ENCODE assay signal across 8 mouse cellular contexts in the genomic region with DNA sequence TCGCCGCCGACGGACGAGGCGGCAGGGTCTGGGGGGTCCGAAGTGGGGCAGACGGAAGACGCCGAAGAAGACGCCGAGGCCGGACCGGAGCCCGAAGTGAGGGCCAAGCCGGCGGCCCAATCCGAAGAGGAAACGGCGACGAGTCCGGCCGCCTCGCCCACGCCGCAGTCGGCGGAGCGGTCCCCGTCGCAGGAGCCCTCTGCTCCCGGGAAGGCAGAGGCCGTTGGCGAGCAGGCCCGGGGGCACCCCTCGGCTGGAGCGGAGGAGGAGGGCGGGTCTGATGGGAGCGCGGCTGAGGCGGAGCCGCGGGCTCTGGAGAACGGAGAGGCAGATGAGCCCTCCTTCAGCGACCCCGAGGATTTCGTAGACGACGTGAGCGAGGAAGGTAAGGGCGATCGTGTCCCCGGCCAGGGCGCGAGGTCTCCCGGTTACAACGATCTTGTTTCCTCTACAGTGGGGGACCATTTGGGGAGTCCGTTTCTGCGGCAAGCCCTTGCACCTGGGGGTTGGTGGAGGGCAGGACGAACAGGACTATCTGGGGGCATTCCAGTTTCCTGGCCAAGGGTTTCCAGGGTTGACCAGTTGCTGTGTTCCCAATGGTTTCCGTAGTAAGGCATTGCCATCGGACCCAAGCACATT. TPM values are rescaled to one million over a fixed set of nuclear protein-coding genes. Genes with fewer than 3 reads are reported as not detected.
DNase-seq lines count a peak whose midpoint lies in the region; ATAC-seq and TF ChIP-seq lines count a peak whose summit lies in the region.

No protein-coding gene starts in this region.

- no peak for TF ChIP-seq EP300 in MEL (IDR thresholded peaks at IDR 0.05; ENCODE audit: low read depth in 1 of 2, low read length in 2 of 2)

- TF ChIP-seq CTCF in MEL (IDR thresholded peaks at IDR 0.05 in 2 of 3, conservative IDR thresholded peaks at IDR 0.05 in 1 of 3; ENCODE audit: control insufficient read depth in 1 of 3, insufficient read depth in 1 of 3, low read depth in 2 of 3, low read length in 3 of 3, poor library complexity in 1 of 3, severe bottlenecking in 1 of 3): 0 out of 6 replicates have a peak, but pooled peaks of 1 of the 3 experiments have one; percentile 0

- peak overlapping the region; percentile 98 for H3K27ac ChIP-seq in kidney, embryonic 16.5 days (ENCODE audit: low read length)
- peak overlapping the region; percentile 95 for H3K27ac ChIP-seq in MEL (ENCODE audit: control insufficient read depth, low read depth, low read length)
- peak overlapping the region; percentile 95 for H3K27ac ChIP-seq in hindbrain, embryonic 16.5 days (ENCODE audit: low read depth, low read length)

- peaks cover 59% of the 10 kb centered on the region for H3K79me2 ChIP-seq in MEL (ENCODE audit: control insufficient read depth, insufficient read depth, low read length, poor library complexity)

- no peak for TF ChIP-seq RAD21 in MEL (IDR thresholded peaks at IDR 0.05; ENCODE audit: low read depth, low read length)

- peaks cover 24% of the 10 kb centered on the region for H3K4me1 ChIP-seq in kidney, embryonic 16.5 days (ENCODE audit: insufficient read depth, low read length)
- H3K4me1 ChIP-seq in MEL (ENCODE audit: control insufficient read depth in 1 of 2, insufficient read depth in 2 of 2, low read length in 2 of 2): peaks cover 0 to 17% of the 10 kb centered on the region in 2 experiments
- H3K4me1 ChIP-seq in hindbrain, embryonic 16.5 days (ENCODE audit: control insufficient read depth, insufficient read depth, low read depth, low read length): peaks cover 25% of the 10 kb centered on the region

- H3K27me3 ChIP-seq in kidney, embryonic 16.5 days (ENCODE audit: insufficient read depth, low read length): no peaks in the 10 kb centered on the region
- H3K27me3 ChIP-seq in MEL (ENCODE audit: control insufficient read depth in 1 of 2, insufficient read depth in 2 of 2, low read length in 2 of 2): no peaks in the 10 kb centered on the region
- no peaks in the 10 kb centered on the region for H3K27me3 ChIP-seq in hindbrain, embryonic 16.5 days (replicated peaks; ENCODE audit: control insufficient read depth, insufficient read depth, low read length)

- H3K9ac ChIP-seq in kidney, embryonic 16.5 days (replicated peaks; ENCODE audit: low read length): peak overlapping the region; percentile 97
- peak overlapping the region; percentile 99 for H3K9ac ChIP-seq in MEL (ENCODE audit: control insufficient read depth, low read depth, low read length, poor library complexity, severe bottlenecking)
- H3K9ac ChIP-seq in hindbrain, embryonic 16.5 days (ENCODE audit: low read depth, low read length): peak overlapping the region; percentile 98

- peak; percentile 55 for ATAC-seq in kidney, embryonic 16.5 days (ENCODE audit: low FRiP score, low TSS enrichment)
- ATAC-seq in hindbrain, embryonic 16.5 days: peak; percentile 54
- peak; percentile 22; the same call in 1 of the 2 replicates for ATAC-seq in megakaryocyte progenitor cell, adult 5-6 weeks (replicated peaks; ENCODE audit: poor library complexity)

- 0% methylated on average over 62 of the region's 62 CpGs for WGBS in kidney, embryonic 16.5 days
- WGBS in hindbrain, embryonic 16.5 days: under 1% methylated on average over 53 of the region's 62 CpGs

- DNase-seq in kidney, postnatal 10 days: no peak
- DNase-seq in MEL (ENCODE audit: low read depth, low spot score): peak; percentile 53
- DNase-seq in c-Kit-positive CD71-positive TER-119-positive erythroid progenitor cells, embryonic 14.5 days (ENCODE audit: low spot score): peak; percentile 33
- peak; percentile 12 for DNase-seq in yolk sac, embryonic 10.5 days (ENCODE audit: low spot score)
- DNase-seq in adipocyte (ENCODE audit: low spot score): no peak

- H3K36me3 ChIP-seq in kidney, embryonic 16.5 days (ENCODE audit: insufficient read depth, low read length): peaks cover 7% of the 10 kb centered on the region; the same call in 1 of the 2 replicates
- H3K36me3 ChIP-seq in MEL (ENCODE audit: control insufficient read depth in 1 of 2, insufficient read depth in 2 of 2, low read length in 2 of 2): peaks cover 3 to 17% of the 10 kb centered on the region in 2 experiments; a peak in 2 of 4 replicates
- H3K36me3 ChIP-seq in hindbrain, embryonic 16.5 days (ENCODE audit: control insufficient read depth, insufficient read depth, low read length): no peaks in the 10 kb centered on the region

- H3K4me3 ChIP-seq in kidney, embryonic 16.5 days (ENCODE audit: low read length): peak overlapping the region; percentile 100
- H3K4me3 ChIP-seq in MEL (ENCODE audit: control insufficient read depth in 1 of 2, insufficient read depth in 1 of 2, low read depth in 2 of 2, low read length in 2 of 2): peak overlapping the region; percentile 66 to 93
- H3K4me3 ChIP-seq in hindbrain, embryonic 16.5 days (ENCODE audit: low read length): peak overlapping the region; percentile 100

- peak overlapping the region; percentile 87 for H3K4me2 ChIP-seq in kidney, embryonic 16.5 days (replicated peaks; ENCODE audit: low read depth, low read length)
- H3K4me2 ChIP-seq in hindbrain, embryonic 16.5 days (ENCODE audit: low read length): peak overlapping the region; percentile 93

- H3K9me3 ChIP-seq in kidney, embryonic 16.5 days (ENCODE audit: low read length): no peaks in the 10 kb centered on the region; the same call in 1 of the 2 replicates
- H3K9me3 ChIP-seq in MEL (replicated peaks; ENCODE audit: insufficient read depth, low read length): no peaks in the 10 kb centered on the region
- no peaks in the 10 kb centered on the region for H3K9me3 ChIP-seq in hindbrain, embryonic 16.5 days (ENCODE audit: control insufficient read depth, low read length)

- TF ChIP-seq POLR2A in MEL (IDR thresholded peaks at IDR 0.05; ENCODE audit: control insufficient read depth in 1 of 2, insufficient read depth in 1 of 2, low read depth in 1 of 2, low read length in 2 of 2, poor library complexity in 1 of 2): peak in 1 of 2 experiments; percentile 87; a peak in 1 of 4 replicates

TF ChIP-seq in MEL, 35 proteins besides CTCF, POLR2A, EP300 and RAD21 (continues in another document):
- TF ChIP-seq NRF1 (IDR thresholded peaks at IDR 0.05; ENCODE audit: insufficient read depth, low read depth, low read length, poor library complexity, severe bottlenecking) (no peak), ELF1 (IDR thresholded peaks at IDR 0.05; ENCODE audit: low read depth, low read length) (no peak; the same call in 1 of the 2 replicates), MAZ (IDR thresholded peaks at IDR 0.05; ENCODE audit: low read depth, low read length) (peak; percentile 56; the same call in 1 of the 2 replicates), POLR2AphosphoS2 (IDR thresholded peaks at IDR 0.05; ENCODE audit: low read length) (peak; percentile 14), ZC3H11A (IDR thresholded peaks at IDR 0.05; ENCODE audit: low read depth, low read length) (no peak), MEF2A (IDR thresholded peaks at IDR 0.05; ENCODE audit: extremely low read depth, insufficient replicate concordance, low read depth, low read length, poor library complexity, severe bottlenecking) (no peak), MAX (IDR thresholded peaks at IDR 0.05; ENCODE audit: low read length) (no peak), MYB (IDR thresholded peaks at IDR 0.05; ENCODE audit: low read depth, low read length) (no peak), MAFK (IDR thresholded peaks at IDR 0.05; ENCODE audit: borderline replicate concordance, low read depth, low read length) (no peak), SMC3 (IDR thresholded peaks at IDR 0.05; ENCODE audit: low read depth, low read length) (no peak), RCOR1 (IDR thresholded peaks at IDR 0.05; ENCODE audit: low read depth, low read length) (no peak), UBTF (IDR thresholded peaks at IDR 0.05; ENCODE audit: borderline replicate concordance, insufficient read depth, low read depth, low read length) (peak; percentile 56; the same call in 1 of the 2 replicates), SIN3A (IDR thresholded peaks at IDR 0.05; ENCODE audit: low read length) (no peak), ETS1 (IDR thresholded peaks at IDR 0.05; ENCODE audit: low read depth, low read length) (no peak), ZMIZ1 (IDR thresholded peaks at IDR 0.05; ENCODE audit: low read depth, low read length) (peak; percentile 11; the same call in 1 of the 2 replicates), NELFE (IDR thresholded peaks at IDR 0.05; ENCODE audit: low read depth, low read length) (no peak; the same call in 1 of the 2 replicates), CHD1 (IDR thresholded peaks at IDR 0.05; ENCODE audit: low read depth, low read length) (no peak), POLR2AphosphoS5 (IDR thresholded peaks at IDR 0.05; ENCODE audit: borderline replicate concordance, low read depth, low read length) (no peak)

RNA-seq across cellular contexts. Expression of a gene that starts 0.4 kb away (rescaled TPM):
- polyA plus RNA-seq in kidney, embryonic 16.5 days (2015; fragmentation: Nextera tagmentation; extraction: Ambion mirVana): 112 and 114 TPM in 2 replicates
- total RNA-seq in MEL (2012; rRNA removed): 303 and 340 TPM in 2 replicates
- polyA plus RNA-seq in MEL (2012; ENCODE audit: insufficient read depth in 1 of 2, insufficient read length in 2 of 2, low read depth in 1 of 2, low replicate concordance in 2 of 2, missing spikeins in 1 of 2): 100 to 1,000 TPM; 376 to 580 TPM
- 65.9 and 77.6 TPM in 2 replicates for polyA plus RNA-seq in hindbrain, embryonic 16.5 days (2015; fragmentation: Nextera tagmentation; extraction: Ambion mirVana)
- 250 and 268 TPM in 2 replicates for total RNA-seq in megakaryocyte progenitor cell, adult 5-6 weeks (2015)
- 158 and 226 TPM in 2 replicates for total RNA-seq in megakaryocyte progenitor cell, adult 5-6 weeks (2017)

RNA-seq across cellular contexts. Expression of a gene that starts 25.9 kb away (rescaled TPM):
- not detected in 2 replicates for polyA plus RNA-seq in kidney, embryonic 16.5 days (2015; fragmentation: Nextera tagmentation; extraction: Ambion mirVana)
- total RNA-seq in MEL (2012; rRNA removed): 0.07 TPM in 1 of 2 replicates, not detected in the other
- under 1 TPM in 1 of 2 experiments, not detected in 1; 0.08 TPM for polyA plus RNA-seq in MEL (2012; ENCODE audit: insufficient read depth in 1 of 2, insufficient read length in 2 of 2, low read depth in 1 of 2, low replicate concordance in 2 of 2, missing spikeins in 1 of 2)
- polyA plus RNA-seq in hindbrain, embryonic 16.5 days (2015; fragmentation: Nextera tagmentation; extraction: Ambion mirVana): not detected in 2 replicates
- not detected in 2 replicates for total RNA-seq in megakaryocyte progenitor cell, adult 5-6 weeks (2015)
- not detected in 2 replicates for total RNA-seq in megakaryocyte progenitor cell, adult 5-6 weeks (2017)

RNA-seq across cellular contexts. Expression of a gene that starts 30.5 kb away (rescaled TPM):
- polyA plus RNA-seq in kidney, embryonic 16.5 days (2015; fragmentation: Nextera tagmentation; extraction: Ambion mirVana): 31.9 and 32.4 TPM in 2 replicates
- total RNA-seq in MEL (2012; rRNA removed): 16.1 and 19.7 TPM in 2 replicates
- 10 to 100 TPM in 1 of 2 experiments, not detected in 1; 30.7 TPM for polyA plus RNA-seq in MEL (2012; ENCODE audit: insufficient read depth in 1 of 2, insufficient read length in 2 of 2, low read depth in 1 of 2, low replicate concordance in 2 of 2, missing spikeins in 1 of 2)
- polyA plus RNA-seq in hindbrain, embryonic 16.5 days (2015; fragmentation: Nextera tagmentation; extraction: Ambion mirVana): 42.4 and 43.7 TPM in 2 replicates
- total RNA-seq in megakaryocyte progenitor cell, adult 5-6 weeks (2015): 5.5 and 8.5 TPM in 2 replicates
- 7.0 and 7.2 TPM in 2 replicates for total RNA-seq in megakaryocyte progenitor cell, adult 5-6 weeks (2017)

Comparison
In these comparisons a context has a peak if more than half of its experiments do, and no peak if none do; other contexts are left out.
1. DNase-seq: peak in MEL (single experiment), c-Kit-positive CD71-positive TER-119-positive erythroid progenitor cells, embryonic 14.5 days (single experiment) and yolk sac, embryonic 10.5 days (single experiment); none in kidney, postnatal 10 days (single experiment) and adipocyte (single experiment).
2. Peak in every context shown above with its lines, with median percentiles within 50 percentile points of each other: ATAC-seq, H3K27ac ChIP-seq, H3K4me3 ChIP-seq and H3K9ac ChIP-seq.